Mouse (Mus musculus) hindbrain, embryonic 15.5 days (tissue): Measurements from ENCODE around the gene Wdr20. TPM values are rescaled to one million over a fixed set of nuclear protein-coding genes. Genes with fewer than 3 reads are reported as not detected.

ENCODE experiments used
- ATAC-seq: fragments of 200-750 bp; cut with Nextera tagmentation; 2 replicates; pipeline ENCODE4 v1.8.0; 2017; ENCODE audit warnings: low read depth, moderate number of reproducible peaks, moderate TSS enrichment; ENCODE audit not compliant: low FRiP score
- H3K27ac ChIP-seq: fragments of 300-500 bp; sonication (generic); replicated peaks from 2 replicates; pipeline ENCODE4 v1.5.1; 2015; ENCODE audit warnings: mild to moderate bottlenecking, inconsistent platforms
- H3K27me3 ChIP-seq: fragments of 300-500 bp; sonication (generic); 2 replicates; pipeline ENCODE4 v1.6.1; 2015; ENCODE audit warnings: control low read depth, inconsistent platforms
- H3K36me3 ChIP-seq: fragments of 300-500 bp; sonication (generic); 2 replicates; pipeline ENCODE4 v1.6.1; 2015; ENCODE audit warnings: control low read depth, inconsistent platforms
- H3K4me1 ChIP-seq: fragments of 300-500 bp; sonication (generic); replicated peaks from 2 replicates; pipeline ENCODE4 v1.6.1; 2015; ENCODE audit warnings: control low read depth, inconsistent platforms
- H3K4me2 ChIP-seq: fragments of 300-500 bp; sonication (generic); 2 replicates; pipeline ENCODE4 v1.6.1; 2015; ENCODE audit warnings: moderate library complexity, mild to moderate bottlenecking, inconsistent platforms
- H3K4me3 ChIP-seq: fragments of 300-500 bp; sonication (generic); 2 replicates; pipeline ENCODE4 v1.5.1; 2015; ENCODE audit warnings: mild to moderate bottlenecking, inconsistent platforms
- H3K9ac ChIP-seq: fragments of 300-500 bp; sonication (generic); 2 replicates; pipeline ENCODE4 v1.6.1; 2015; ENCODE audit warnings: inconsistent platforms
- H3K9me3 ChIP-seq: fragments of 300-500 bp; sonication (generic); 2 replicates; pipeline ENCODE4 v1.6.1; 2016; ENCODE audit warnings: control low read depth, inconsistent platforms
- WGBS: fragments of 180-500 bp; shearing (Covaris S2); methylation state at CpG from one replicate; pipeline ENCODE4 v1.1.7; 2015; 5-methylcytosine and 5-hydroxymethylcytosine counted together
- polyA plus RNA-seq: library from polyadenylated mRNA; unstranded; fragments of >200 nt; fragmentation: Nextera tagmentation; extraction: Ambion mirVana; gene quantifications from 2 replicates; pipeline ENCODE4 v1.2.1, GENCODE M21; 2015

Wdr20 gene
- polyA plus RNA-seq, 1 experiment from 2014 or later = 24.4 TPM

GRCm38 (mm10) chr12:110790580-110790979 lies 52.8 kb downstream of the Wdr20 start:
- no peak for ATAC-seq
- Histone ChIP-seq H3K27me3 (no peaks in the 10 kb centered on the region), H3K4me2 (no peak overlapping the region), H3K4me3 (no peak overlapping the region), H3K36me3 (no peaks in the 10 kb centered on the region), H3K9me3 (no peaks in the 10 kb centered on the region), H3K4me1 (no peaks in the 10 kb centered on the region), H3K9ac (no peak overlapping the region), H3K27ac (no peak overlapping the region)
- WGBS = 82% methylated on average over 4 of the region's 4 CpGs

GRCm38 (mm10) chr12:110791026-110791425 lies 53.3 kb downstream of the Wdr20 start:
- Histone ChIP-seq H3K27me3 (no peaks in the 10 kb centered on the region), H3K4me3 (no peak overlapping the region), H3K36me3 (no peaks in the 10 kb centered on the region), H3K4me2 (no peak overlapping the region), H3K4me1 (no peaks in the 10 kb centered on the region), H3K9me3 (no peaks in the 10 kb centered on the region), H3K9ac (no peak overlapping the region), H3K27ac (no peak overlapping the region)
- 91% methylated on average over 8 of the region's 8 CpGs for WGBS
- ATAC-seq = no peak

- Histone ChIP-seq H3K9me3 (no peaks in the 10 kb centered on the region), H3K9ac (no peak overlapping the region), H3K27ac (no peak overlapping the region), H3K4me3 (no peak overlapping the region), H3K4me2 (no peak overlapping the region), H3K36me3 (no peaks in the 10 kb centered on the region), H3K27me3 (no peaks in the 10 kb centered on the region), H3K4me1 (peaks cover 5% of the 10 kb centered on the region; the same call in 1 of the 2 replicates)
- 83% methylated on average over 6 of the region's 6 CpGs for WGBS
- no peak for ATAC-seq
Measured at GRCm38 (mm10) chr12:110795035-110795434, 57.3 kb downstream of the Wdr20 start.

GRCm38 (mm10) chr12:110796748-110797147 lies 59.0 kb downstream of the Wdr20 start:
- 82% methylated on average over 6 of the region's 6 CpGs for WGBS
- H3K4me3 ChIP-seq = no peak overlapping the region
- no peaks in the 10 kb centered on the region for H3K27me3 ChIP-seq
- no peak overlapping the region for H3K4me2 ChIP-seq
- H3K27ac ChIP-seq = no peak overlapping the region
- no peaks in the 10 kb centered on the region for H3K9me3 ChIP-seq
- H3K36me3 ChIP-seq = no peaks in the 10 kb centered on the region
- no peak overlapping the region for H3K9ac ChIP-seq
- H3K4me1 ChIP-seq = peaks cover 5% of the 10 kb centered on the region; the same call in 1 of the 2 replicates
- ATAC-seq = no peak

GRCm38 (mm10) chr12:110797202-110797601 lies 59.5 kb downstream of the Wdr20 start:
- Histone ChIP-seq H3K4me3 (no peak overlapping the region), H3K27me3 (no peaks in the 10 kb centered on the region), H3K36me3 (no peaks in the 10 kb centered on the region), H3K9me3 (no peaks in the 10 kb centered on the region), H3K4me2 (no peak overlapping the region), H3K9ac (no peak overlapping the region), H3K27ac (no peak overlapping the region), H3K4me1 (peaks cover 5% of the 10 kb centered on the region; the same call in 1 of the 2 replicates)
- ATAC-seq = no peak
- WGBS = 95% methylated on average over 6 of the region's 6 CpGs

- H3K4me3 ChIP-seq = no peak overlapping the region
- peaks cover 5% of the 10 kb centered on the region; the same call in 1 of the 2 replicates for H3K4me1 ChIP-seq
- 90% methylated on average over 10 of the region's 10 CpGs for WGBS
- H3K36me3 ChIP-seq = no peaks in the 10 kb centered on the region
- no peak overlapping the region for H3K9ac ChIP-seq
- H3K9me3 ChIP-seq = no peaks in the 10 kb centered on the region
- no peak overlapping the region for H3K4me2 ChIP-seq
- H3K27ac ChIP-seq = no peak overlapping the region
- 0 out of 2 replicates have a peak, but pooled peaks have one; percentile 12 for ATAC-seq
- no peaks in the 10 kb centered on the region for H3K27me3 ChIP-seq
Measured at GRCm38 (mm10) chr12:110797842-110798431, 60.2 kb downstream of the Wdr20 start.

- Histone ChIP-seq H3K9ac (no peak overlapping the region), H3K27ac (no peak overlapping the region), H3K36me3 (no peaks in the 10 kb centered on the region), H3K4me1 (peaks cover 6% of the 10 kb centered on the region), H3K9me3 (no peaks in the 10 kb centered on the region), H3K4me3 (no peak overlapping the region), H3K4me2 (no peak overlapping the region), H3K27me3 (no peaks in the 10 kb centered on the region)
- 92% methylated on average over 4 of the region's 4 CpGs for WGBS
- ATAC-seq = no peak
Measured at GRCm38 (mm10) chr12:110799226-110799625, 61.5 kb downstream of the Wdr20 start.

GRCm38 (mm10) chr12:110801876-110802464 lies 64.2 kb downstream of the Wdr20 start:
- Histone ChIP-seq H3K4me1 (peaks cover 13% of the 10 kb centered on the region), H3K9me3 (no peaks in the 10 kb centered on the region), H3K4me3 (no peak overlapping the region), H3K4me2 (no peak overlapping the region), H3K36me3 (no peaks in the 10 kb centered on the region), H3K27me3 (no peaks in the 10 kb centered on the region), H3K9ac (no peak overlapping the region), H3K27ac (no peak overlapping the region)
- no peak for ATAC-seq
- 86% methylated on average over 10 of the region's 10 CpGs for WGBS

GRCm38 (mm10) chr12:110802674-110803297 lies 65.0 kb downstream of the Wdr20 start:
- 91% methylated on average over 5 of the region's 5 CpGs for WGBS

GRCm38 (mm10) chr12:110804261-110804660 lies 66.5 kb downstream of the Wdr20 start:
- no peaks in the 10 kb centered on the region for H3K9me3 ChIP-seq
- H3K4me2 ChIP-seq = no peak overlapping the region
- H3K9ac ChIP-seq = no peak overlapping the region
- 15% methylated on average over 10 of the region's 10 CpGs for WGBS
- no peak overlapping the region for H3K4me3 ChIP-seq
- no peaks in the 10 kb centered on the region for H3K27me3 ChIP-seq
- ATAC-seq = no peak
- H3K4me1 ChIP-seq = peaks cover 8% of the 10 kb centered on the region
- H3K27ac ChIP-seq = no peak overlapping the region
- H3K36me3 ChIP-seq = no peaks in the 10 kb centered on the region

More at GRCm38 (mm10) chr12:110802674-110803297, 65.0 kb downstream of the Wdr20 start:
- Histone ChIP-seq H3K9me3 (no peaks in the 10 kb centered on the region), H3K9ac (no peak overlapping the region), H3K4me2 (no peak overlapping the region), H3K27ac (no peak overlapping the region), H3K4me1 (peaks cover 13% of the 10 kb centered on the region), H3K4me3 (no peak overlapping the region), H3K36me3 (no peaks in the 10 kb centered on the region), H3K27me3 (no peaks in the 10 kb centered on the region)
- ATAC-seq = no peak

- Histone ChIP-seq H3K27ac (no peak overlapping the region), H3K36me3 (no peaks in the 10 kb centered on the region), H3K4me3 (no peak overlapping the region), H3K9ac (no peak overlapping the region), H3K4me1 (peaks cover 8% of the 10 kb centered on the region), H3K4me2 (no peak overlapping the region), H3K9me3 (no peaks in the 10 kb centered on the region), H3K27me3 (no peaks in the 10 kb centered on the region)
- WGBS = 79% methylated on average over 3 of the region's 3 CpGs
- ATAC-seq = no peak
Measured at GRCm38 (mm10) chr12:110806301-110806970, 68.7 kb downstream of the Wdr20 start.

GRCm38 (mm10) chr12:110808430-110808829 lies 70.7 kb downstream of the Wdr20 start:
- peaks cover 8% of the 10 kb centered on the region for H3K4me1 ChIP-seq
- H3K4me3 ChIP-seq = no peak overlapping the region
- no peak for ATAC-seq
- no peaks in the 10 kb centered on the region for H3K9me3 ChIP-seq
- WGBS = 23% methylated on average over 10 of the region's 10 CpGs
- H3K27me3 ChIP-seq = no peaks in the 10 kb centered on the region
- H3K9ac ChIP-seq = no peak overlapping the region
- no peak overlapping the region for H3K4me2 ChIP-seq
- 0 out of 2 replicates have a peak, but pooled peaks cover 2% of the 10 kb centered on the region for H3K36me3 ChIP-seq
- H3K27ac ChIP-seq = no peak overlapping the region
